Mouse (Mus musculus): ENCODE measurements around the gene Nprl2.

Nprl2 gene

GRCm38 (mm10) chr9:107541474-107542351 is at the start of gene Nprl2, which contains the start of gene Cyb561d2:
Gene Nprl2, plus strand, starts transcription at chr9:107542226.
Gene Cyb561d2, minus strand, starts transcription at chr9:107542193.
- DNase-seq (ENCODE audit: low spot score), result peak; percentile 94

GRCm38 (mm10) chr9:107493511-107493910 is 48.5 kb upstream of the Nprl2 start:
- no peak for DNase-seq (ENCODE audit: low spot score)

- no peak for DNase-seq (ENCODE audit: low spot score)
These were observed 47.8 kb upstream of the Nprl2 start for GRCm38 (mm10) chr9:107494238-107494637.

- no peak for DNase-seq (ENCODE audit: low spot score)
These were observed 45.7 kb upstream of the Nprl2 start for GRCm38 (mm10) chr9:107496359-107496758.

GRCm38 (mm10) chr9:107500708-107501286 is 41.2 kb upstream of the Nprl2 start:
- DNase-seq (ENCODE audit: low spot score), result no peak

GRCm38 (mm10) chr9:107502131-107502846 is 39.7 kb upstream of the Nprl2 start:
- no peak for DNase-seq (ENCODE audit: low spot score)

GRCm38 (mm10) chr9:107504662-107505537 is 37.1 kb upstream of the Nprl2 start:
- no peak for DNase-seq (ENCODE audit: low spot score)

- DNase-seq (ENCODE audit: low spot score), result peak; percentile 53
These were observed 33.8 kb upstream of the Nprl2 start for GRCm38 (mm10) chr9:107508266-107508665.

GRCm38 (mm10) chr9:107510384-107511100 is 31.5 kb upstream of the Nprl2 start:
- no peak for DNase-seq (ENCODE audit: low spot score)

GRCm38 (mm10) chr9:107511436-107511835 is 30.6 kb upstream of the Nprl2 start:
- no peak for DNase-seq (ENCODE audit: low spot score)

- no peak for DNase-seq (ENCODE audit: low spot score)
These were observed 29.7 kb upstream of the Nprl2 start for GRCm38 (mm10) chr9:107512326-107512725.

GRCm38 (mm10) chr9:107514303-107514955 is 27.6 kb upstream of the Nprl2 start:
- peak; percentile 84 for DNase-seq (ENCODE audit: low spot score)

GRCm38 (mm10) chr9:107520331-107520730 is 21.7 kb upstream of the Nprl2 start:
- no peak for DNase-seq (ENCODE audit: low spot score)

GRCm38 (mm10) chr9:107521190-107521589 is 20.8 kb upstream of the Nprl2 start:
- DNase-seq (ENCODE audit: low spot score), result no peak

- DNase-seq (ENCODE audit: low spot score), result no peak
These were observed 20.2 kb upstream of the Nprl2 start for GRCm38 (mm10) chr9:107521711-107522399.

- no peak for DNase-seq (ENCODE audit: low spot score)
These were observed 19.7 kb upstream of the Nprl2 start for GRCm38 (mm10) chr9:107522400-107522711.

GRCm38 (mm10) chr9:107526198-107527026 is 15.6 kb upstream of the Nprl2 start:
- DNase-seq (ENCODE audit: low spot score), result peak; percentile 71

- DNase-seq (ENCODE audit: low spot score), result peak; percentile 95
These were observed 8.1 kb upstream of the Nprl2 start, which contains the start of gene Tmem115 for GRCm38 (mm10) chr9:107533791-107534407. Gene Tmem115, plus strand, starts transcription at chr9:107533945.

Data from layer of hippocampus, adult 11-12 months (tissue).